Mouse (Mus musculus): ENCODE results near the gene Crim1. TPM values are rescaled to one million over a fixed set of nuclear protein-coding genes. Genes with fewer than 3 reads are reported as not detected.

Gene Crim1
- polyA plus RNA-seq, 1 experiment: 36.1 TPM

- 77% methylated on average over 6 of the region's 6 CpGs for WGBS
- no peak overlapping the region for H3K27ac ChIP-seq (ENCODE audit: insufficient read depth, low read depth, low read length)
- no peaks in the 10 kb centered on the region; the same call in 1 of the 2 replicates for H3K4me1 ChIP-seq (ENCODE audit: control insufficient read depth, insufficient read depth, insufficient read length, low read length)
- TF ChIP-seq POLR2A (IDR thresholded peaks at IDR 0.05; ENCODE audit: low read depth, low read length) (no peak), CTCF (IDR thresholded peaks at IDR 0.05; ENCODE audit: extremely low read depth, insufficient read length, insufficient replicate concordance, low read depth, low read length) (no peak)
- H3K36me3 ChIP-seq (ENCODE audit: control insufficient read depth, insufficient read depth, low read length): no peaks in the 10 kb centered on the region
- H3K27me3 ChIP-seq (ENCODE audit: control insufficient read depth, insufficient read depth, low read length): no peaks in the 10 kb centered on the region
- H3K4me3 ChIP-seq (ENCODE audit: low read depth, low read length): no peak overlapping the region
These were observed 33.8 kb downstream of the Crim1 start for GRCm38 (mm10) chr17:78233873-78234272.

GRCm38 (mm10) chr17:78236126-78236525, 36.1 kb downstream of the Crim1 start:
- Histone ChIP-seq H3K27ac (ENCODE audit: insufficient read depth, low read depth, low read length) (no peak overlapping the region), H3K27me3 (ENCODE audit: control insufficient read depth, insufficient read depth, low read length) (no peaks in the 10 kb centered on the region), H3K4me3 (ENCODE audit: low read depth, low read length) (no peak overlapping the region), H3K36me3 (ENCODE audit: control insufficient read depth, insufficient read depth, low read length) (no peaks in the 10 kb centered on the region; the same call in 1 of the 2 replicates), H3K4me1 (ENCODE audit: control insufficient read depth, insufficient read depth, insufficient read length, low read length) (no peaks in the 10 kb centered on the region)
- WGBS: 84% methylated on average over 12 of the region's 12 CpGs
- no peak for TF ChIP-seq CTCF (IDR thresholded peaks at IDR 0.05; ENCODE audit: extremely low read depth, insufficient read length, insufficient replicate concordance, low read depth, low read length)
- no peak for TF ChIP-seq POLR2A (IDR thresholded peaks at IDR 0.05; ENCODE audit: low read depth, low read length)

DNA sequence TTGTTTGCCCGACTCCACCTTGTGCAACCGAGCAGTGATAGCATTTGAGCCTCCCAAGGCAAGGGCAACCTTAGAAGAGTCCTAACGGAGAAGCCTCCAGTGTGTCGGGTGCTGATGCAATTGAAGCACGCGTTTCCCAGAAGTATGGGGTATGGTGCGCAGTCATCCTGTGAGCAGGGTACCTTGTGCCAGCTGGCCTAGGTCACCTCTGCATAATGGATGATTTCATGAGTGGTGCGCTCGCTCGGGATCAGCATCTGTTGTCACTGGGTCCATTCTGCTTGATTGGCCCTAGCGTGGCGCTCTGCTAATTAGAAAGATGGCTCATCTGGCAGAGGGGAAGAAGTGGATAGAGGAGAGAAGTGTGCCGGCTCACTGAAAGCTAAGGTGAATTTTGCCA, 37.9 kb downstream of the Crim1 start:
- WGBS: 95% methylated on average over 13 of the region's 13 CpGs

GRCm38 (mm10) chr17:78240161-78240560, 40.1 kb downstream of the Crim1 start:
- no peak for TF ChIP-seq POLR2A (IDR thresholded peaks at IDR 0.05; ENCODE audit: low read depth, low read length)
- 93% methylated on average over 4 of the region's 4 CpGs for WGBS

More for the DNA sequence above, 37.9 kb downstream of the Crim1 start:
- no peak overlapping the region for H3K27ac ChIP-seq (ENCODE audit: insufficient read depth, low read depth, low read length)
- H3K4me1 ChIP-seq (ENCODE audit: control insufficient read depth, insufficient read depth, insufficient read length, low read length): peaks cover 3% of the 10 kb centered on the region
- no peak for TF ChIP-seq POLR2A (IDR thresholded peaks at IDR 0.05; ENCODE audit: low read depth, low read length)
- no peak for TF ChIP-seq CTCF (IDR thresholded peaks at IDR 0.05; ENCODE audit: extremely low read depth, insufficient read length, insufficient replicate concordance, low read depth, low read length)
- no peaks in the 10 kb centered on the region for H3K27me3 ChIP-seq (ENCODE audit: control insufficient read depth, insufficient read depth, low read length)
- H3K36me3 ChIP-seq (ENCODE audit: control insufficient read depth, insufficient read depth, low read length): no peaks in the 10 kb centered on the region; the same call in 1 of the 2 replicates
- H3K4me3 ChIP-seq (ENCODE audit: low read depth, low read length): no peak overlapping the region

DNA sequence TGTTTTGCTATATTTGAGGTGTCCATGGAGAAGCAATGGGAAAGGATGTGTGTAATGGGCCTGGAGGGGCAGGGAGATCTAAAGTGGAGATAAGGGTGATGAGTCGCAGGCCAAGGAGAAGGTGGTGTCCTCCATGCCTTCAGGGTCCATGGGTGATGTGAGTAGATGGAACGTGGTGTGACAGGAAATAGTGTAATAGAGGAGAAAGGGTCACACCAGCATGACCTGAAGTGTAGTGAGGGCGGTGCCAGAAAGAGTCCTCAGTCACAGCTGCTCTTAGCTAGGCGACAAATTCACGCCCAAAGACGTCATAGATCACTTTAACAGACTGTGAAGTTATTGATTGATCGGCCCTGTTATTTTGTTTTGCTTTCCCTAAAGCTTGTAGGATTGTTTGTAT, 41.2 kb downstream of the Crim1 start:
- Histone ChIP-seq H3K27me3 (ENCODE audit: control insufficient read depth, insufficient read depth, low read length) (no peaks in the 10 kb centered on the region), H3K36me3 (ENCODE audit: control insufficient read depth, insufficient read depth, low read length) (no peaks in the 10 kb centered on the region; the same call in 1 of the 2 replicates), H3K4me3 (ENCODE audit: low read depth, low read length) (no peak overlapping the region), H3K27ac (ENCODE audit: insufficient read depth, low read depth, low read length) (no peak overlapping the region), H3K4me1 (ENCODE audit: control insufficient read depth, insufficient read depth, insufficient read length, low read length) (peaks cover 3% of the 10 kb centered on the region)
- WGBS: 46% methylated on average over 7 of the region's 7 CpGs
- TF ChIP-seq POLR2A (IDR thresholded peaks at IDR 0.05; ENCODE audit: low read depth, low read length): no peak
- TF ChIP-seq CTCF (IDR thresholded peaks at IDR 0.05; ENCODE audit: extremely low read depth, insufficient read length, insufficient replicate concordance, low read depth, low read length): no peak

More at GRCm38 (mm10) chr17:78240161-78240560, 40.1 kb downstream of the Crim1 start:
- no peak overlapping the region for H3K4me3 ChIP-seq (ENCODE audit: low read depth, low read length)
- no peaks in the 10 kb centered on the region; the same call in 1 of the 2 replicates for H3K36me3 ChIP-seq (ENCODE audit: control insufficient read depth, insufficient read depth, low read length)
- peaks cover 3% of the 10 kb centered on the region for H3K4me1 ChIP-seq (ENCODE audit: control insufficient read depth, insufficient read depth, insufficient read length, low read length)
- H3K27me3 ChIP-seq (ENCODE audit: control insufficient read depth, insufficient read depth, low read length): no peaks in the 10 kb centered on the region
- H3K27ac ChIP-seq (ENCODE audit: insufficient read depth, low read depth, low read length): no peak overlapping the region

DNA sequence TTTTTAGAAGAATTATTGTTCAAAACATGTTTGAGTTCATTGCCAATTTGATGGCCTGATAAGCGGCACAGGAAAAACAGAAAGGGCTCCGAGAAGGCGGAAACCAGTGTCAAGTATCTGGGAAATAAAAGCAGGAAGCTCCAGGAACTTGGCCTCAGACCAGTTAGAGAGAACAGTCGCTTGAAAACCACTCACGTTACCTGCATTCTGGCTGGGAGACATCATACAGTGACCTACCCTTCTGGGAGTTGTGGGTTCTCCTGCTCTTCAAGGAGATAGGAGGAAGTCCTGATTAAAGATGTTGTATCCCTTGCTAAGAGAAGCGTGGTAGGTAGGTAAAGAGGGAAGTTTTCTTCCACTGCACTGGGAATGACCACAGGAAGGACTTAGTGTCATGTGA, 44.7 kb downstream of the Crim1 start:
- Histone ChIP-seq H3K4me1 (ENCODE audit: control insufficient read depth, insufficient read depth, insufficient read length, low read length) (peaks cover 15% of the 10 kb centered on the region), H3K27me3 (ENCODE audit: control insufficient read depth, insufficient read depth, low read length) (no peaks in the 10 kb centered on the region), H3K27ac (ENCODE audit: insufficient read depth, low read depth, low read length) (0 out of 2 replicates have a peak overlapping the region, but pooled peaks have one; percentile 23), H3K36me3 (ENCODE audit: control insufficient read depth, insufficient read depth, low read length) (no peaks in the 10 kb centered on the region), H3K4me3 (ENCODE audit: low read depth, low read length) (no peak overlapping the region)
- 62% methylated on average over 6 of the region's 6 CpGs for WGBS
- TF ChIP-seq CTCF (IDR thresholded peaks at IDR 0.05; ENCODE audit: extremely low read depth, insufficient read length, insufficient replicate concordance, low read depth, low read length): no peak
- no peak for TF ChIP-seq POLR2A (IDR thresholded peaks at IDR 0.05; ENCODE audit: low read depth, low read length)

- no peak for TF ChIP-seq CTCF (IDR thresholded peaks at IDR 0.05; ENCODE audit: extremely low read depth, insufficient read length, insufficient replicate concordance, low read depth, low read length)
- no peak for TF ChIP-seq POLR2A (IDR thresholded peaks at IDR 0.05; ENCODE audit: low read depth, low read length)
- no peaks in the 10 kb centered on the region for H3K36me3 ChIP-seq (ENCODE audit: control insufficient read depth, insufficient read depth, low read length)
- peaks cover 15% of the 10 kb centered on the region for H3K4me1 ChIP-seq (ENCODE audit: control insufficient read depth, insufficient read depth, insufficient read length, low read length)
- WGBS: 71% methylated on average over 4 of the region's 4 CpGs
- H3K27ac ChIP-seq (ENCODE audit: insufficient read depth, low read depth, low read length): 0 out of 2 replicates have a peak overlapping the region, but pooled peaks have one; percentile 23
- no peaks in the 10 kb centered on the region for H3K27me3 ChIP-seq (ENCODE audit: control insufficient read depth, insufficient read depth, low read length)
- H3K4me3 ChIP-seq (ENCODE audit: low read depth, low read length): no peak overlapping the region
These were observed 45.4 kb downstream of the Crim1 start for GRCm38 (mm10) chr17:78245444-78245843.

All from small intestine, adult 2 months (tissue).